Mouse (Mus musculus) heart, embryonic 10.5 days (tissue): ENCODE data around the gene Pa2g4. TPM values are rescaled to one million over a fixed set of nuclear protein-coding genes. Genes with fewer than 3 reads are reported as not detected.
"Not testable (repeated sequence)": the region's sequence is repeated elsewhere in the genome, so short reads cannot be mapped to it uniquely, and the experiment has no call there.

Experiments used
- DNase-seq: peaks from one replicate; pipeline ENCODE4 v3.0.0-alpha.2; 2017; ENCODE audit warnings: low spot score
- H3K27ac ChIP-seq: fragments of 300-500 bp; sonication (generic); 2 replicates; pipeline ENCODE4 v1.5.1; 2016; ENCODE audit warnings: mild to moderate bottlenecking
- H3K27me3 ChIP-seq: fragments of 300-500 bp; sonication (generic); 2 replicates; pipeline ENCODE4 v1.6.1; 2016; ENCODE audit warnings: mild to moderate bottlenecking; ENCODE audit not compliant: poor library complexity, insufficient read depth, severe bottlenecking
- H3K36me3 ChIP-seq: fragments of 300-500 bp; sonication (generic); 2 replicates; pipeline ENCODE4 v1.6.1; 2016; ENCODE audit warnings: mild to moderate bottlenecking, moderate library complexity
- H3K4me1 ChIP-seq: fragments of 300-500 bp; sonication (generic); 2 replicates; pipeline ENCODE4 v1.6.1; 2016; ENCODE audit warnings: mild to moderate bottlenecking
- H3K4me3 ChIP-seq: fragments of 300-500 bp; sonication (generic); 2 replicates; pipeline ENCODE4 v1.5.1; 2016; ENCODE audit warnings: mild to moderate bottlenecking, moderate library complexity
- H3K9me3 ChIP-seq: fragments of 300-500 bp; sonication (generic); 2 replicates; pipeline ENCODE4 v1.6.1; 2016; ENCODE audit warnings: mild to moderate bottlenecking, moderate library complexity
- WGBS: fragments of 180-500 bp; shearing (Covaris S2); methylation state at CpG from one replicate; pipeline ENCODE4 v1.1.7; 2016; 5-methylcytosine and 5-hydroxymethylcytosine counted together
- polyA plus RNA-seq: library from polyadenylated mRNA; unstranded; fragments of >200 nt; fragmentation: Nextera tagmentation; extraction: Ambion mirVana; gene quantifications from 2 replicates; pipeline ENCODE4 v1.2.1, GENCODE M21; 2016

Pa2g4 gene
- polyA plus RNA-seq, 1 experiment from 2014 or later: 225 TPM

DNA sequence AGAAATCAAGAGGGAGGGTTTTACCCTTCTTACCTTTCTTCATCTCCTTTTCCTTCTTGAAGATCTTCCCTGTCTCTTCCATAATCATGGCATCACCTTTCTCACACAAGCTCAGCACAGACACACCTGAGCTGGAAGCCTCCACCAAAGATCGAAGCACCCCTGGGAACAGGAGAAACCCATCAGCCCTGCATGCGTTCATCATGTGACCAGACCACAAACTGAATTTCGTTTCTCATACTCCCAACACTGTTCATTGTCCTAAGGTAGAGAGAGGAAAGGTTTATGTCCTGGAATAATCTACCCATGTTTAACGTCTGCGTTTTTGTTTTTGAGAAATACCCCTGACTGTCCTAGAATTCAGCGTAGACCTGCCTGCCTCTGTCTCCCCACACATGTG is 2.2 kb downstream of the Pa2g4 start:
- H3K9me3 ChIP-seq: no peaks in the 10 kb centered on the region
- H3K27ac ChIP-seq: no peak overlapping the region
- peaks cover 16% of the 10 kb centered on the region for H3K4me1 ChIP-seq
- 87% methylated on average over 6 of the region's 6 CpGs for WGBS
- H3K36me3 ChIP-seq: peaks cover 55% of the 10 kb centered on the region
- H3K27me3 ChIP-seq: no peaks in the 10 kb centered on the region
- no peak for DNase-seq
- no peak overlapping the region for H3K4me3 ChIP-seq

DNA sequence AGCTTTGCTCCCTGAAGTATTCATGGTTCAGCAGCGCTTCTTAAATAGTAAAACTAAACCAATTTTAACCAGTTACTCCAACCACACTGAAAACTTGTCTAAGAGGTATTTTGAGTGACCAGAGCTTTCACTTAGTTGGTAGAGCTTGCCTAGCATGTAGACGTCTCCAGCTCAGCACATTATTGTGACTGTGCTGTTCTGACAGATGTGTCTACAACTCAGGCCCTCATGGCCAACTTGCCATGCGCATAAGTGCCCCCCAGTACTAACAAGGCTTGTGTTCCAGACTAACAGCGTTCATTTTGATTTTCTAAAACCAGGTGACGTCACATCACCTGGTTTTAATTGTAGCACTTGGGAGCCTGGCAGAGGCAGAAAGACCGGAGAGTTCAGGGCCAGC is 8.8 kb downstream of the Pa2g4 start:
- Histone ChIP-seq H3K9me3 (no peaks in the 10 kb centered on the region), H3K36me3 (peaks cover 52% of the 10 kb centered on the region), H3K4me3 (no peak overlapping the region), H3K27me3 (no peaks in the 10 kb centered on the region), H3K27ac (no peak overlapping the region), H3K4me1 (no peaks in the 10 kb centered on the region)
- DNase-seq: no peak
- 85% methylated on average over 6 of the region's 6 CpGs for WGBS

DNA sequence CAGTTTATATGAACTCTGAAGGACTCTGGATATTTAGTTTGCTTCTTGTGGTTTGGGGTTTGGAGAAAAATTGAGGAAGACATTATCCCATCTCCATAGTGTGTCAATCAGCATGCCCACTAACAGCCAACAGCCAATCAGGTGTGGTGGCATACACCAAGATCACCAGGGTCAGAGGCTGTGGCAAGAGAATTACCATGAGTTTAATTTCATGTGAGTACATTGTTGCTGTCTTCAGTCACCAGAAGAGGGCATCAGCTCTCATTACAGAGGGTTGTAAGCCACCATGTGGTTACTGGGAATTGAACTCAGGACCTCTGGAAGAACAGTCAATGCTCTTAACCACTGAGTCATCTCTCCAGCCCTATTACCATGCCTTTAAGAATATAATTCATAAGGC is 9.5 kb downstream of the Pa2g4 start:
- Histone ChIP-seq H3K36me3 (peaks cover 45% of the 10 kb centered on the region), H3K4me3 (no peak overlapping the region), H3K9me3 (no peaks in the 10 kb centered on the region), H3K4me1 (no peaks in the 10 kb centered on the region), H3K27me3 (no peaks in the 10 kb centered on the region), H3K27ac (no peak overlapping the region)
- DNase-seq: no peak

DNA sequence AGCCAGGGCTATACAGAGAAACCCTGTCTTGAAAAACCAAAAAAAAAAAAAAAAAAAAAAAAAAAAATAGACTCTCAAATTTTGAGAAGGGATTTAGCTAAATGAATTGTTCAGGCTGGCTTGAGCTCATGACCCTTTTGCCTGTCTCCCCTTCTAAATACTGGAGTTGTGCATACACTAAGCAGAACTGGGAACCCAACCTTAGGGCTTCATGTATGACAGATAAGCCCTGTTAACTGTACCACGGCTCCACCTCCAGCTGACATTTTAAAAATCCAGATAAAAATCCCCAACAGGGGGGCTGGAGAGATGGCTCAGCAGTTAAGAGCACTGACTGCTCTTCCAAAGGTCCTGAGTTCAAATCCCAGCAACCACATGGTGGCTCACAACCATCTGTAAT is 10.2 kb downstream of the Pa2g4 start:
- H3K36me3 ChIP-seq: peaks cover 38% of the 10 kb centered on the region
- H3K27me3 ChIP-seq, H3K9me3 ChIP-seq, H3K27ac ChIP-seq, H3K4me3 ChIP-seq, DNase-seq, H3K4me1 ChIP-seq: not testable (repeated sequence)
- 73% methylated on average over 1 of the region's 1 CpGs for WGBS

DNA sequence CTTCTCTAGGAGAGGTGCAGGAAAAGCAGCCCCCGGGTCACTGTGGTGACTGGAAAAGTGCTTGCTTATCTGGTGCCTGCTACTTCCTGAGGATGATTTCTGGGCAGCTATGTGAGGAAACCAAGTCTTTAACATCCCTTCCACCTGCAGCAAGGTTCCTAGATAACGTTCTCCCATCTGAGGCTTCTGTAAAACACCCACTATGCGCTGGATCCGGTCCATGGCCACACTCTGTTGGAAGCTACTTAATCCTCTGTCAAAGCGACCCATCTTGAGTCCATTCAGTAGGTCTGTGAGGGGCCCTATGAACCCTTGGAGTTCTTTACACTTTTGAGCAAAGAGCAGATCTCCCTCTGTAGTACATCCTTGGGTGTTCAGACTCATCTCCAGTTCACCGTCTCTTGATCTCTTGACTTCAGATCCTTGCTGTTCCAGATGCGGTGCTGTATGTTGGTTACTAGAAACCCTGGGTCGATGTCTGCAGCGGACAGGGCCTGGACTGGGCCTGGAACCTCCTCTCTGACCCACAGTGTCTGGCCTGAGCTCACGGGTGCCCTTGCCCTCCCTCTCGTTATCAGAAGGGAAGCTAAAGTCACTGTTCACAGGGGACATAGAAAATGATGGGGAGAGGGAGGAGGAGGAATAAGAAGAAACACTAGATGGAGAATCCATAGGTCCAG is 15.5 kb downstream of the Pa2g4 start:
- DNase-seq, H3K9me3 ChIP-seq, H3K4me3 ChIP-seq, H3K4me1 ChIP-seq, H3K36me3 ChIP-seq, H3K27me3 ChIP-seq: not testable (repeated sequence)
- H3K27ac ChIP-seq: 0 out of 2 replicates have a peak overlapping the region, but pooled peaks have one; percentile 62
- WGBS: 79% methylated on average over 11 of the region's 11 CpGs

DNA sequence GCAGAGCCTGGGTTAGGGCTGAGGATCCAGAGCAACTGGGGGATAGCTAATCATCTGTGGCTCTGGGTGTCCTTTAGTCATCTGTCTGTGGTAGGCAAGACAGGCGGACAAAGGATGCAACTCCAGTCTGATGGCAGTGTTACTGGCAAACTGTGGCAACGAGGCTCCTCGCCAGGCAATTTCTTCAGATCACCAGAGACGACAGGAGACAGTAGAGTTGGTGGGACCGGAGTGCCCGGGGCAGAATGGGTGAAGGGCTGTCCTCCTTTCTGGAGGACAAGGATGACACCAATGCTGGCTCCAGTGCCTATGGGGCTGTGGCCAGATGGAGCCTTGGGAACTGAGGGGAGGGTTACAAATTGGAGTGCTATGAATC is 16.1 kb downstream of the Pa2g4 start:
- not testable (repeated sequence) for H3K9me3 ChIP-seq, H3K4me1 ChIP-seq, H3K27me3 ChIP-seq
- H3K36me3 ChIP-seq: peaks cover 11% of the 10 kb centered on the region
- peak overlapping the region; percentile 62; the same call in 1 of the 2 replicates for H3K27ac ChIP-seq
- H3K4me3 ChIP-seq: peak overlapping the region; percentile 22; the same call in 1 of the 2 replicates
- 66% methylated on average over 6 of the region's 6 CpGs for whole genome bisulfite sequencing
- DNase-seq: peak; percentile 78

DNA sequence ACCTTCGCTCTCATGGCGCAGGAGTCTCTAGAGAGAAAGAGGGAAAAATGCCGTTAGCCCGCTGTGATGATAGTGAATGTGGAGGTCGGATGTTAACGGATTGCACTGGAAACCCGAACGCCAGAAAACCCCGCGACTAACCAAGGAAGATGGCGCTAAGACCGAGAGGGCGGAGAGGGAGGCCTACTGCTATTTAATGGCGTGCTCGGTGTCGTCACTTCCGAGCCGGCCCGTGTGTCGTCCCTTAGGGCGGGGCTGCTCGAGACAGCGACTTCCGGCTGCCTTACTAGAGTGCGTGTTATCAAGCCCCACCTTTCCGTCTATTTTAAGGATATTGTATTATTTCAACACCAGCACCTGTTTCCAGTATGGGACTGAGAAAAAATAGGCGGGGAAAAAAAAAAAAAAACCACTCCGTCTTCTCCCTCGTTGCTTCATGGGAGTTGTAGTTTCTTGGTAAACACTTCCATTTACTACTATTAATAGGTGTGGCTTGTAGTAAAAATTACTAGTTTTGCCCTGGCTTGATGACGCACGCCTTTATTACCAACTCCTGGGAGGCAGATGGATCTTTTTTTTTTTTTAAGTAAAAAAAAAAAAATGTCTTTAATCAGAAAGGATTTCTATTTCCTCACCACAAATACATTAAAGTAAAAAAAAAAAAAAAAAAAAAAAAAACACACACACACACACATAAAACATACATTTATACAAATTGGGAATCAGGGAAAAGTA is 16.7 kb downstream of the Pa2g4 start, which contains the start of gene Rpl41:
TSS of gene Rpl41 (minus strand) at position 359 of the 735 bp plus-strand sequence.
- peak within 1 kb of the TSS; percentile 80 for H3K4me3 ChIP-seq

DNA sequence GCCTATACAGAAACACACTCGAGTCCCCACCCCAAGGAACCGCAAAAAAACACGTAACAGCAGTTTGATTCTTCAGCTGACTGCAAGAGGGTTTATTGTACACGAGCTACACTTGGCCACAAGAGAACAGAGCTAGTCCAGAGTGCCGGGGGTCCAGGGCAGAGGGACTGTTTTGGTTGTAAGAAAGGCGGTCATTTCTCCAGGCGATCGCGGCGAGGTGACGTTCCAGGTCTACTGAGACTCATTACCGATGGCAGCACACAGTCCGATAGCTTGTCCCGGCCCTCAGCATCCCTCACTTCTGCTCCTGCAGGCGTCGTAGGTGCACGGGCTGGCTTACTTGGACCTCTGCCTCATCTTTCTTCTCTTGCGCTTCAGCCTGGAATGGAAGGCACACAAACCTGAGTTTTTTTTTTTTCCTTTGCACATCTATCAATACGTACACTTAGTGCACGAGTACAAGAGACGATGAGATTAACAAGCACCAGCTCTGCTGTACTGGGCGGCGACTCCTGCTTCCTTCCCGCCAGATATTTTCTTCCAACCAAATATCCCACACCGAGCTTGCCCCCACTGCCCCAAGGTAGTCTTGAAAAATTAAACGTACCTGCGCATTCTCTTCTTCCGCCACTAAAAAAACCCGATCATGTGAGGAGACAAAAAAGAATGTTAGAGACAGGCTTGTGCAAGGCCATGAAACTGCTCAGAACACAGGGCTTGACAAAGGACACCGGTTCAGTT is 17.6 kb downstream of the Pa2g4 start:
- peak; percentile 78 for DNase-seq
- Histone ChIP-seq H3K36me3 (peaks cover 26% of the 10 kb centered on the region), H3K4me3 (peak overlapping the region; percentile 80), H3K4me1 (peaks cover 13% of the 10 kb centered on the region), H3K27ac (peak overlapping the region; percentile 96)
- WGBS: under 1% methylated on average over 30 of the region's 30 CpGs
- H3K9me3 ChIP-seq, H3K27me3 ChIP-seq: not testable (repeated sequence)

More for the DNA sequence above, 16.7 kb downstream of the Pa2g4 start, which contains the start of gene Rpl41:
- peak; percentile 98 for DNase-seq
- H3K9me3 ChIP-seq: no peaks in the 10 kb centered on the region
- peaks cover 4% of the 10 kb centered on the region for H3K4me1 ChIP-seq
- peak within 1 kb of the TSS; percentile 96 for H3K27ac ChIP-seq
- WGBS: under 1% methylated on average over 31 of the region's 31 CpGs
- H3K27me3 ChIP-seq: no peaks in the 10 kb centered on the region
- peaks cover 17% of the 10 kb centered on the region for H3K36me3 ChIP-seq

DNA sequence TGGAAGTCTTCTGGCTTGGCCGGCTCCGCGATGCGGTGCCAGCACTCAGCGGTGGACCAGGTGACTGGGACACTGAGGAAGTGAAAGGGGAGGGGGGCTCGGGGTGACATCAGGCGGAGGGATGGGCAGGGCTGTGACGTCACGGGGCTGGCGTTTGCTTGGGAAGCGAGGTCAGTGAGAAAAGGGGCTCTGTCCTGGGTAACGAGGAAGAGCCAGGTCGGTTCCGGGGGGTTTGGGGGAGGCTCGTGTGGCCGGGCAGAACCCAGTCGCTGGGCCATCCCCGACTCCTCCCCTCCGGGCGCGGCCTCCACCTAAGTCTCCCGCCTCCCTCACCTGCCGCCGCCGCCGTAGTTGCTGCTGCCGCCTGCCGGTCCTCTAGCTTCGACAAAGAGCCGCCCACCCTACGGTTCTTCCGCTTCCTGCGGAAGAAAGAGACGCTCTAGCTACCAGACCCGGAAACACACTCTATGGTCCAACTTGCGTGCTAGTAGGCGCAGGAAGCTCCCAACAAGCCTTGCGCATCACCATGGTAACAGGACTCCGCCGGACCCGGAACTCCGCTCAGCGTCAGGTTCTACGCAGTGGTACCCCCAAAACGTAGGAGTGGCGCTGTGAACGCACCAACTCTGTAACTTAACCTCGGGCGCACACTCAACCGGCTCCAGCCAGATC is 18.3 kb downstream of the Pa2g4 start, which contains the start of gene Zc3h10:
TSS of gene Zc3h10 (minus strand) at position 414 of the 672 bp plus-strand sequence.
- no peaks in the 10 kb centered on the region for H3K9me3 ChIP-seq
- peak; percentile 99 for DNase-seq
- H3K4me3 ChIP-seq: peak within 1 kb of the TSS; percentile 80
- H3K27me3 ChIP-seq: no peaks in the 10 kb centered on the region
- peak within 1 kb of the TSS; percentile 96 for H3K27ac ChIP-seq
- under 1% methylated on average over 46 of the region's 50 CpGs for WGBS
- H3K4me1 ChIP-seq: peaks cover 17% of the 10 kb centered on the region
- peaks cover 33% of the 10 kb centered on the region for H3K36me3 ChIP-seq

DNA sequence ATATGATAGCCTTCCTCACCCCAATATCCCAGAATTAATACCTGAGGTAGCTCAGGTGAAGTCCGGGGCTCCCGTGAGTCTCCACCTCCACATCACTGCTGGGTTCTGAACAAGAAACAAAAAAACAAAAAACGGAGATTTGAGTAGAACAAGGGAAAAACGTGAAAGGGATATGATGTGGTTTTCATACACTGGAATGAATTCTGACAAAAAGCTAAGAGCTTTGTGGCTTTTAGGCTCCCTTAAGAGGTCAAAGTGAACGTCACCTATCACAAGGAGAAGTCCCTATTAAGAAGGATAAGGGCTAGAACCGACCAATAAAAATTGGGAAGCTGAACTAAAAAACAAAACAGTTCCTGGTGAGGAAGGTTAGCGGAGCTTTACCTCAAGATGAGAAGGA is 19.0 kb downstream of the Pa2g4 start:
- 26% methylated on average over 7 of the region's 7 CpGs for WGBS
- no peak for DNase-seq

DNA sequence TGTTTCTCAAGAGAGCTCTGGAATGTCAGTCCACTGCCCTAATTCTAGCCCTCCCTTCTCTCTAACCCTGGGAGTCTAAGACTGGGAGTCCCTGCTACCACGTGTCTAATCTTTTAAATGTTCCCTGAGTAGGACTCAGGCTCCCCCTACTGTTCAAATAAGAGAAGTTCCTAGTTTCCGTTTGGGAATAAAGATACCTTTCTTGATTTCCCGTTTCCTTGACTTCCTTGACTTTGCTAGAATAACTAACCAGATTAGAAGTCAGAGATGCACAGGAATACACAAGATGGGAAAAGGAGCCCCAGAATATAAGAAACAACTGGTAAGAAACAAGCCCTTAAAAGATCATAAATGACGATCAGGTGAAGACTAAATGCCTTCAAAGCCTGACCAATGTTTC is 19.4 kb downstream of the Pa2g4 start:
- no peak for DNase-seq
- peak overlapping the region; percentile 80 for H3K4me3 ChIP-seq
- H3K4me1 ChIP-seq: peaks cover 17% of the 10 kb centered on the region
- WGBS: 16% methylated on average over 4 of the region's 4 CpGs
- no peaks in the 10 kb centered on the region for H3K9me3 ChIP-seq
- peak overlapping the region; percentile 90 for H3K27ac ChIP-seq
- peaks cover 42% of the 10 kb centered on the region for H3K36me3 ChIP-seq
- H3K27me3 ChIP-seq: no peaks in the 10 kb centered on the region

More for the DNA sequence above, 19.0 kb downstream of the Pa2g4 start:
- no peaks in the 10 kb centered on the region for H3K9me3 ChIP-seq
- no peaks in the 10 kb centered on the region for H3K27me3 ChIP-seq
- peaks cover 39% of the 10 kb centered on the region for H3K36me3 ChIP-seq
- peak overlapping the region; percentile 80 for H3K4me3 ChIP-seq
- H3K27ac ChIP-seq: peak overlapping the region; percentile 90
- H3K4me1 ChIP-seq: peaks cover 17% of the 10 kb centered on the region

DNA sequence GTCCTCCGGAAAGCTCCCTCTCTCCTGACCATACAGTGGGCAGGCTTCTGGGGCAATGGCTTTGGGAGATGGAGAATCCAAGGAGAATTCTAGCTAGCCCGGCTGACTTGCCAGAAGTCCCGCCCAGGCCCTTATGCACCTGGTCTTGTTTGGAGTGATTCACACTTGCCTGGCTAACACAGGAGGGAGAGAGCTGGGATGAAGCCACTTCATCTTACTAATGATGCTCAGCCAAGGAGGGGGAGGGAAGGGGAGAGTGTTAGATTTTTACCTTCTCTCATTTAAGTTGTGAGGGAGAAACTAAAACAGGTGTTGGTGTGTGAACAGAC is 20.3 kb downstream of the Pa2g4 start:
- H3K4me3 ChIP-seq: no peak overlapping the region
- no peak for DNase-seq
- 85% methylated on average over 3 of the region's 3 CpGs for WGBS
- H3K27ac ChIP-seq: no peak overlapping the region
- no peaks in the 10 kb centered on the region for H3K9me3 ChIP-seq
- H3K36me3 ChIP-seq: peaks cover 42% of the 10 kb centered on the region
- no peaks in the 10 kb centered on the region for H3K27me3 ChIP-seq
- peaks cover 17% of the 10 kb centered on the region for H3K4me1 ChIP-seq
